In the genomic region with DNA sequence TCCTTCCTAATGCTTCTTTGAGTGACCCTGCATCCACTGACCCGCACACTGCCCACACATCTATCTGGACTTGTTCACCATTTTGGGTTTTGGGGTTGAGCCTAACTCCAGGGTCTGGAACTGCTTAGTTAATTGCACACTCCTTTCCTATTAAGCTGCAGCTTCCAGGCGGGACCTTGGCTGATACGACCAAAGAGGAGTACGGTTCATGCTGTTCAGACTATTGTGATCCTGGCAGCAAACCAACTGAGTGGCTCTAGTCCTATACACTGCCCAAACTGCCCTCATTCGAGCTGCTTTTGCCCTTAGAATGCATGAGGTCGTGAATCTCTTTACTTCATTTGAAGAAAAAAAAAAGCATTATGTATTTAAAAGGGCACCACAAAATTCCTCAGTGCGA, we compare ENCODE assay signal across 23 mouse cellular contexts. TPM values are rescaled to one million over a fixed set of nuclear protein-coding genes. Genes with fewer than 3 reads are reported as not detected.
DNase-seq lines count a peak whose midpoint lies in the region; ATAC-seq lines count a peak whose summit lies in the region.
"Had no signal": no experiment of that assay in that cellular context is flagged by ENCODE, and none has a peak within 500 bp of the region (broad histone marks: within the 10 kb centered on the region; RNA-seq: fewer than 3 reads in every experiment).

No protein-coding gene starts in this region.

- H3K9me3 ChIP-seq in kidney, embryonic 15.5 days (replicated peaks): no peaks in the 10 kb centered on the region
- H3K9me3 ChIP-seq: forebrain, embryonic 10.5 days; heart, embryonic 13.5 days; limb, embryonic 15.5 days; midbrain, embryonic 15.5 days; neural tube, embryonic 13.5 days had no signal

- H3K4me3 ChIP-seq in kidney, embryonic 15.5 days (replicated peaks): no peak overlapping the region
- H3K4me3 ChIP-seq: heart, adult 2 months had no signal

- 0 out of 2 replicates have a peak overlapping the region, but pooled peaks have one; percentile 7 for H3K4me2 ChIP-seq in kidney, embryonic 15.5 days

- H3K36me3 ChIP-seq in kidney, embryonic 15.5 days: no peaks in the 10 kb centered on the region
- H3K36me3 ChIP-seq: forebrain, embryonic 10.5 days; heart, embryonic 13.5 days; limb, embryonic 15.5 days; midbrain, embryonic 15.5 days; neural tube, embryonic 13.5 days had no signal

- WGBS in kidney, embryonic 15.5 days: 77% methylated on average over 7 of the region's 7 CpGs

- no peak for ATAC-seq in kidney, embryonic 15.5 days (replicated peaks; ENCODE audit: low FRiP score)
- ATAC-seq: CD4-positive, CD25-positive, alpha-beta regulatory T cell, adult 4 months had no signal

- H3K9ac ChIP-seq in kidney, embryonic 15.5 days: no peak overlapping the region
- H3K9ac ChIP-seq: limb, embryonic 15.5 days had no signal

- peaks cover 5% of the 10 kb centered on the region for H3K4me1 ChIP-seq in kidney, embryonic 15.5 days

- H3K27me3 ChIP-seq in kidney, embryonic 15.5 days: no peaks in the 10 kb centered on the region
- H3K27me3 ChIP-seq: heart, embryonic 13.5 days; limb, embryonic 15.5 days; midbrain, embryonic 15.5 days; neural tube, embryonic 13.5 days had no signal

- H3K27ac ChIP-seq in kidney, embryonic 15.5 days: no peak overlapping the region
- H3K27ac ChIP-seq: forebrain, embryonic 10.5 days; heart, adult 2 months; heart, embryonic 13.5 days; limb, embryonic 15.5 days; midbrain, embryonic 15.5 days; neural tube, embryonic 13.5 days had no signal

- peak; percentile 56 to 57 for DNase-seq in cerebellum, postnatal 10 days
- no peak for DNase-seq in cerebellum, adult 9-11 months
- no peak for DNase-seq in kidney, adult 18-20 months
- DNase-seq in retina, postnatal 1 day: peak; percentile 23
- no peak for DNase-seq in retina, embryonic 14.5 days (ENCODE audit: low spot score)
- no peak for DNase-seq in urinary bladder, adult 2 months (ENCODE audit: low spot score)
- DNase-seq: gastrocnemius, postnatal 36 days; heart, adult 2 months; heart, postnatal 14 days; kidney, adult 8-10 months; kidney, postnatal 36 days; layer of hippocampus, postnatal 36 days; lung, postnatal 4 days; right cerebral cortex, postnatal 14 days; thymus, adult 2 months; thymus, postnatal 4 days had no signal

RNA-seq across cellular contexts. Expression of a gene that starts 1.6 kb away (rescaled TPM):
- 32.9 and 34.2 TPM in 2 replicates for polyA plus RNA-seq in kidney, embryonic 15.5 days (2015; fragmentation: Nextera tagmentation; extraction: Ambion mirVana)
- 11.4 and 12.4 TPM in 2 replicates for polyA plus RNA-seq in urinary bladder, adult 2 months (2012; rRNA removed)
- polyA plus RNA-seq: CD4-positive, CD25-positive, alpha-beta regulatory T cell, adult 4 months had no signal

Comparison
In these comparisons a context has a peak if more than half of its experiments do, and no peak if none do; other contexts are left out.
1. DNase-seq: peak in cerebellum, postnatal 10 days (2 of 2) and retina, postnatal 1 day (single experiment); none in cerebellum, adult 9-11 months (single experiment), kidney, adult 18-20 months (single experiment), retina, embryonic 14.5 days (single experiment) and urinary bladder, adult 2 months (single experiment).